Mouse (Mus musculus) kidney, adult 2 months (tissue): Measurements from ENCODE around the gene Stap2.

ENCODE experiments used
- CTCF ChIP-seq: fragments of 200-500 bp; conservative IDR thresholded peaks from 2 replicates; pipeline ENCODE4 v1.5.1; 2011; ENCODE audit warnings: low read depth, mild to moderate bottlenecking, control low read depth, low read length, moderate library complexity, mixed read lengths; ENCODE audit not compliant: insufficient read depth, insufficient read length
- POLR2A ChIP-seq: fragments of 200-500 bp; IDR thresholded peaks from one replicate; pipeline ENCODE4 v1.6.1; 2011; ENCODE audit warnings: low read depth, low read length, control low read depth

GRCm38 (mm10) chr17:55986030-55986961 is 19.1 kb downstream of the Stap2 start, which contains the start of gene Fsd1:
- TF ChIP-seq CTCF (no peak), POLR2A (no peak)
